Mouse (Mus musculus) stomach, postnatal 0 days (tissue): ENCODE data around the gene Elmo2. TPM values are rescaled to one million over a fixed set of nuclear protein-coding genes. Genes with fewer than 3 reads are reported as not detected.

Experiments
- ATAC-seq: fragments of 200-750 bp; cut with Nextera tagmentation; 2 replicates; pipeline ENCODE4 v1.8.0; 2017; ENCODE audit not compliant: low FRiP score, low TSS enrichment
- DNase-seq: peaks from one replicate; pipeline ENCODE4 v3.0.0-alpha.2; 2016; ENCODE audit warnings: low spot score
- H3K27ac ChIP-seq: fragments of 300-500 bp; sonication (generic); replicated peaks from 2 replicates; pipeline ENCODE4 v1.5.1; 2014; ENCODE audit warnings: mild to moderate bottlenecking, control low read depth
- H3K27me3 ChIP-seq: fragments of 300-500 bp; sonication (generic); 2 replicates; pipeline ENCODE4 v1.6.1; 2014; ENCODE audit warnings: low read length; ENCODE audit not compliant: control insufficient read depth, insufficient read depth
- H3K36me3 ChIP-seq: fragments of 300-500 bp; sonication (generic); 2 replicates; pipeline ENCODE4 v1.6.1; 2014; ENCODE audit warnings: low read length, mixed read lengths; ENCODE audit not compliant: control insufficient read depth, insufficient read depth
- H3K4me1 ChIP-seq: fragments of 300-500 bp; sonication (generic); replicated peaks from 2 replicates; pipeline ENCODE4 v1.6.1; 2014; ENCODE audit warnings: antibody characterized with exemption; ENCODE audit not compliant: control insufficient read depth, insufficient read depth
- H3K4me2 ChIP-seq: fragments of 300-500 bp; sonication (generic); replicated peaks from 2 replicates; pipeline ENCODE4 v1.6.1; 2014; ENCODE audit warnings: low read depth, mild to moderate bottlenecking, control low read depth, moderate library complexity
- H3K4me3 ChIP-seq: fragments of 300-500 bp; sonication (generic); 2 replicates; pipeline ENCODE4 v1.5.1; 2014; ENCODE audit warnings: low read depth, low read length, control low read depth
- H3K9ac ChIP-seq: fragments of 300-500 bp; sonication (generic); 2 replicates; pipeline ENCODE4 v1.6.1; 2014; ENCODE audit warnings: mild to moderate bottlenecking, low read length, control low read depth, mixed read lengths
- H3K9me3 ChIP-seq: fragments of 300-500 bp; sonication (generic); 2 replicates; pipeline ENCODE4 v1.6.1; 2016; ENCODE audit warnings: low read length; ENCODE audit not compliant: control insufficient read depth
- CTCF ChIP-seq: IDR thresholded peaks from 2 replicates; pipeline ENCODE4 v1.5.1; 2016; ENCODE audit warnings: antibody characterized with exemption, low read depth, mild to moderate bottlenecking, moderate library complexity
- EP300 ChIP-seq: optimal IDR thresholded peaks from 2 replicates; pipeline ENCODE3; 2016; ENCODE audit warnings: antibody characterized with exemption
- WGBS: fragments of 180-500 bp; shearing (Covaris S2); extraction: QIAGEN DNeasy Blood & Tissue Kit; methylation state at CpG from one replicate; pipeline ENCODE4 v1.1.7; 2014; 5-methylcytosine and 5-hydroxymethylcytosine counted together
- polyA plus RNA-seq: library from polyadenylated mRNA; unstranded; fragments of >200 nt; fragmentation: Nextera tagmentation; extraction: Ambion mirVana; gene quantifications from 2 replicates; pipeline ENCODE4 v1.2.1, GENCODE M21; 2015

Gene Elmo2
- polyA plus RNA-seq, 1 experiment from 2014 or later = 22.6 TPM

DNA sequence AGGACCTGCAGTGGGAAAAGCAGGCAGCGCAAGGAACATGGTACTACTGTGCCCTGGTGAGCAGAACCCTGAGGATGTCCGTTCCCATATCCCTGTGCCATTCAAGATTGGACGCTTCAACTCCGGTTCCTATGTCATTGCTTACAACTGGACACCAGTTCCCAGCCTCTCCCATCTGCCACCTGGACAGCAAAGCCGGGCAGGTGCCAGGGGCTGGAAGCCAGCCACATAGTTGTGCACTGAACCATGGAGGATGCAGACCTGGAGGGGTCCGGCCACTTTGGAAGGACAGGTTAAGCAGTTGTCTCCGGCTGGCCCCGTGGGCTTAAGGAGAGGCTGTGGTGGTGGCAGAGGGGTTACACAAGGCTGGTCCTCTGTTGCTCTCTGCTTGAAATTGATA is 73.9 kb downstream of the Elmo2 start:
- Histone ChIP-seq H3K9ac (no peak overlapping the region), H3K4me3 (no peak overlapping the region), H3K4me2 (no peak overlapping the region), H3K4me1 (no peaks in the 10 kb centered on the region), H3K9me3 (no peaks in the 10 kb centered on the region), H3K27me3 (no peaks in the 10 kb centered on the region), H3K27ac (no peak overlapping the region), H3K36me3 (no peaks in the 10 kb centered on the region)
- 77% methylated on average over 8 of the region's 8 CpGs for WGBS
- TF ChIP-seq EP300 (no peak), CTCF (no peak)
- ATAC-seq (no peak), DNase-seq (no peak)

DNA sequence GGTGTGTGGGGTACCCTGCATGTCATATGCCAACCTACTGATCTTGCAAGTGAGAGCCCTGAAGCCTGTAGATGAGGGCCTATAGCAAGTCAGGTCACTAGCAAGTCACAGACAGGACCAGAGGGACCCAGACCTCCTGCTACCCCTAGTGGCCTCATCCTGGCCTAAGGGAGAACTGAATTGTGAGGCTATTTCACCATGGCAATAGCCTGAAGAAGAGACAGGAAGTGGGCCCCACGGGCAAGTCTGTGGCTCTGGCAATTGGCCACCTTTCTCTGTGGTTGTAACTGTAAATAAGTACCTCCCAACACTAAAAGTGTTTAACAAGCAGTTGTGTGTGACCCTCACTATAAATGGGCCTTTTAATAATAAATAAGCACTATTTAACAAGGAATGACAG is 75.4 kb downstream of the Elmo2 start:
- Histone ChIP-seq H3K27me3 (peaks cover 3% of the 10 kb centered on the region; the same call in 1 of the 2 replicates), H3K9ac (no peak overlapping the region), H3K9me3 (no peaks in the 10 kb centered on the region), H3K4me3 (no peak overlapping the region), H3K27ac (no peak overlapping the region), H3K36me3 (no peaks in the 10 kb centered on the region), H3K4me1 (no peaks in the 10 kb centered on the region), H3K4me2 (no peak overlapping the region)
- 39% methylated on average over 1 of the region's 1 CpGs for WGBS
- TF ChIP-seq CTCF = no peak
- no peak for TF ChIP-seq EP300
- ATAC-seq (no peak), DNase-seq (no peak)

DNA sequence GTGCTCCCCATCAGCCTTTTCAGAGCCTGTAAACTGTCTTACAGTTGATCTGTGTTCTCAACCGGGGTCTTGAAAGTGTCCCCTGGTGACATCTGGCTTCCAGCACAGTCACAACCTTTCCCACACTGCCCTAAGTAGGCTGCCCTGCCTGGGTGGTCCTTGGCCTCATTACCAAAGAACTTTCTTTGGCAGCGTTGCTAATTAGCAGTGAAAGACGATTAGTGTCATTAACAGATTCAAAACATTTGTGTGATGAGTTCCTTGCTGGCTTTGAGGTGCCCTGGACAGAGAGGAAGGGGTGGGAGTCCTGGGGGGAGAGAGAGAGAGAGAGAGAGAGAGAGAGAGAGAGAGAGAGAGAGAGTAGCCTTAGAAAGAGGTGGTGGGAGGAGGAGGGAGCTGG is 77.3 kb downstream of the Elmo2 start:
- Histone ChIP-seq H3K36me3 (no peaks in the 10 kb centered on the region), H3K4me3 (no peak overlapping the region), H3K9me3 (no peaks in the 10 kb centered on the region), H3K4me1 (no peaks in the 10 kb centered on the region), H3K27me3 (peaks cover 3% of the 10 kb centered on the region; the same call in 1 of the 2 replicates), H3K4me2 (no peak overlapping the region), H3K9ac (no peak overlapping the region), H3K27ac (no peak overlapping the region)
- ATAC-seq (no peak), DNase-seq (no peak)
- WGBS = 18% methylated on average over 3 of the region's 3 CpGs
- TF ChIP-seq EP300 (no peak), CTCF (no peak)

DNA sequence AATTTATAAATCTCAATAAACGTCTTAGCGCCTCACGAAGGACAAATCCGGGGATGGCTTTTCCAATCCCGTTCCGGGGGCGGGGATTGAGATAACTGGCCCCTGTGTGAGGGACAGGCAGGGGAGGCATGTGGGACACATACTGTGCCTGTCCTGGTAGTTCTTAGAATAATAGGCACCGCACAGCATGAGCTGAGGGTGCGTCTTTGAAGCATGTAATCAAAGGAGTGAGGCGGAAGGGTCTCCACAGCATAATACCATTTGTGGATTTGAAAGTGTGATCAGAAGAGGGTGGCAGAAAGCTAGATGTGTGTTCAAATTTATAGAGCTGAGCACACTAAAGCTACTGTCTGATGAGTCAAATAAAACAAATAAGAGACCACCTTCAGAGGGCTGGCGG is 79.9 kb downstream of the Elmo2 start:
- Histone ChIP-seq H3K4me1 (no peaks in the 10 kb centered on the region), H3K9me3 (no peaks in the 10 kb centered on the region), H3K27ac (no peak overlapping the region), H3K36me3 (no peaks in the 10 kb centered on the region), H3K9ac (no peak overlapping the region), H3K4me3 (no peak overlapping the region), H3K4me2 (no peak overlapping the region), H3K27me3 (peaks cover 10% of the 10 kb centered on the region; the same call in 1 of the 2 replicates)
- no peak for TF ChIP-seq EP300
- TF ChIP-seq CTCF = no peak
- ATAC-seq (no peak), DNase-seq (no peak)
- WGBS = 15% methylated on average over 11 of the region's 11 CpGs

DNA sequence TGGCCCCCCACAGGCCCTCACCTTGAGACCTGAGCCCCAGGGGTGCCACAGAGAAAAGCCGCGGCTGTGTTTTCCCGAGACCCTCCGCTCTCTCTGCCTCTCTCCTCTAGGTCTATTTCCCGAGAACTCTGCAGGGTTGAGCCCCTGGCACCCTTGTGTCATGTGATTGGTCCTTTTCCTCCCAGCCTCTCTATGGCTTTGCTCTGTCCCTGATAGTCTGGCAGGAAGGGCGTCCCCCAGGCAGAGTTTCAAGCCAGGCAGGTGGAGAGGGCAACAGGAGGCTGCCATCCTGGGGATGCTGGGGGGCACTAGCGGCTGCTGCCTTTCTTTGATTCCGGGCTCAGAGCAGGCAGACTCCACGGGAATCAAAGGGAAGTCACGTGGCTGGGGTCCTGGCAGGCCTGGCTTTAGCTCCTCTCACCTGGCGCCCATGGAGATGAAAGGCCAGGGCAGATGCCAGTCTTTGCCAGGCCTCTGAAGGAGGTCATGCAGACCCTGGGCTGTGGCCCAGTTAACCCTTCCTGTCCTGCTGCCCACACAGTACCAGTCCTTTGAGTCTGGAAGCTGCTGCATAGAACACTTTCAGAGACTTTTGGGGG is 83.1 kb downstream of the Elmo2 start:
- Histone ChIP-seq H3K9ac (no peak overlapping the region), H3K36me3 (no peaks in the 10 kb centered on the region), H3K27ac (no peak overlapping the region), H3K27me3 (peaks cover 20% of the 10 kb centered on the region), H3K4me3 (no peak overlapping the region), H3K4me2 (no peak overlapping the region), H3K4me1 (no peaks in the 10 kb centered on the region), H3K9me3 (no peaks in the 10 kb centered on the region)
- ATAC-seq (no peak), DNase-seq (no peak)
- 6% methylated on average over 11 of the region's 11 CpGs for WGBS
- TF ChIP-seq CTCF = no peak
- no peak for TF ChIP-seq EP300

DNA sequence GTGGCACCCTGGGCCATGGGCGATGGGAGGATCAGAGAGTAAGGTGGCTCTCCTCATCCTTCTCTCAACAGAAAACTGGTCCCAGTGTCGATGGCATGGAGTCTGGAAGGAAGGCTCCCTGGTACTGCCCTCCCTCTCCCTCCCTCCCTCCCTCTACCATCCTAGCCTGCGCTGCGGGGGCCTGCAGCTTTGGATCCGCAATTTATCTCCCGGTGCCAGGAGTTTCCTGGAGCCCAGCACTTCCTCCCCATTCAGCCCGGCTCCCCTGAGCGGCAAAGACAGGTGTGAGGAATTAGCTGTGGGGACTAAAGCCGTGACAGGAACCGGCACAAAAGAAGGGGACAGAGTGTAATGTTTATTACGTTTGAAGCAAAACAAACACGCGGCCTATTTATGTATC is 83.7 kb downstream of the Elmo2 start:
- Histone ChIP-seq H3K27me3 (peaks cover 20% of the 10 kb centered on the region), H3K27ac (no peak overlapping the region), H3K4me3 (no peak overlapping the region), H3K4me1 (no peaks in the 10 kb centered on the region), H3K9ac (no peak overlapping the region), H3K4me2 (no peak overlapping the region), H3K9me3 (no peaks in the 10 kb centered on the region), H3K36me3 (no peaks in the 10 kb centered on the region)
- ATAC-seq (no peak), DNase-seq (no peak)
- 3% methylated on average over 13 of the region's 13 CpGs for WGBS
- TF ChIP-seq CTCF = no peak
- no peak for TF ChIP-seq EP300
